Mouse (Mus musculus): Measurements from ENCODE around the gene Plcd1. TPM values are rescaled to one million over a fixed set of nuclear protein-coding genes. Genes with fewer than 3 reads are reported as not detected.
A peak's percentile ranks its signal among the peaks of the same experiment; 100 is the strongest.

The Plcd1 gene
- polyA plus RNA-seq, 1 experiment from 2014 or later, result 0.85 TPM

GRCm38 (mm10) chr9:119073184-119073895 is 20.0 kb downstream of the Plcd1 start:
- no peak for DNase-seq
- no peak for ATAC-seq

GRCm38 (mm10) chr9:119071786-119072185 is 21.5 kb downstream of the Plcd1 start:
- WGBS (ENCODE audit: insufficient replicate concordance), result 73% methylated on average over 9 of the region's 9 CpGs

More at GRCm38 (mm10) chr9:119073184-119073895, 20.0 kb downstream of the Plcd1 start:
- Histone ChIP-seq H3K27ac (ENCODE audit: low read depth) (no peak overlapping the region), H3K4me3 (ENCODE audit: low read depth, low read length) (no peak overlapping the region), H3K4me2 (ENCODE audit: low read depth, low read length) (no peak overlapping the region), H3K27me3 (ENCODE audit: insufficient read depth, low read length) (no peaks in the 10 kb centered on the region), H3K4me1 (ENCODE audit: insufficient read depth) (no peaks in the 10 kb centered on the region; the same call in 1 of the 2 replicates), H3K9ac (replicated peaks) (no peak overlapping the region), H3K9me3 (ENCODE audit: low read length) (no peaks in the 10 kb centered on the region), H3K36me3 (replicated peaks; ENCODE audit: insufficient read depth, low read length) (no peaks in the 10 kb centered on the region)
- TF ChIP-seq EP300 (IDR thresholded peaks at IDR 0.05; ENCODE audit: low read depth) (no peak), CTCF (IDR thresholded peaks at IDR 0.05; ENCODE audit: low read depth) (no peak)
- 77% methylated on average over 15 of the region's 15 CpGs for WGBS (ENCODE audit: insufficient replicate concordance)

GRCm38 (mm10) chr9:119070173-119070825 is 23.0 kb downstream of the Plcd1 start:
- Histone ChIP-seq H3K27me3 (ENCODE audit: insufficient read depth, low read length) (no peaks in the 10 kb centered on the region), H3K27ac (ENCODE audit: low read depth) (no peak overlapping the region), H3K4me2 (ENCODE audit: low read depth, low read length) (no peak overlapping the region), H3K9me3 (ENCODE audit: low read length) (no peaks in the 10 kb centered on the region), H3K36me3 (replicated peaks; ENCODE audit: insufficient read depth, low read length) (no peaks in the 10 kb centered on the region), H3K9ac (replicated peaks) (no peak overlapping the region), H3K4me3 (ENCODE audit: low read depth, low read length) (no peak overlapping the region), H3K4me1 (ENCODE audit: insufficient read depth) (no peaks in the 10 kb centered on the region)
- 75% methylated on average over 13 of the region's 13 CpGs for WGBS (ENCODE audit: insufficient replicate concordance)
- no peak for DNase-seq
- ATAC-seq, result no peak
- TF ChIP-seq EP300 (IDR thresholded peaks at IDR 0.05; ENCODE audit: low read depth) (no peak), CTCF (IDR thresholded peaks at IDR 0.05; ENCODE audit: low read depth) (no peak)

More at GRCm38 (mm10) chr9:119071786-119072185, 21.5 kb downstream of the Plcd1 start:
- Histone ChIP-seq H3K9me3 (ENCODE audit: low read length) (no peaks in the 10 kb centered on the region), H3K27ac (ENCODE audit: low read depth) (no peak overlapping the region), H3K36me3 (replicated peaks; ENCODE audit: insufficient read depth, low read length) (no peaks in the 10 kb centered on the region), H3K27me3 (ENCODE audit: insufficient read depth, low read length) (no peaks in the 10 kb centered on the region), H3K4me2 (ENCODE audit: low read depth, low read length) (no peak overlapping the region), H3K4me1 (ENCODE audit: insufficient read depth) (no peaks in the 10 kb centered on the region; the same call in 1 of the 2 replicates), H3K4me3 (ENCODE audit: low read depth, low read length) (no peak overlapping the region), H3K9ac (replicated peaks) (no peak overlapping the region)
- ATAC-seq (no peak), DNase-seq (no peak)
- no peak for TF ChIP-seq EP300 (IDR thresholded peaks at IDR 0.05; ENCODE audit: low read depth)

DNA sequence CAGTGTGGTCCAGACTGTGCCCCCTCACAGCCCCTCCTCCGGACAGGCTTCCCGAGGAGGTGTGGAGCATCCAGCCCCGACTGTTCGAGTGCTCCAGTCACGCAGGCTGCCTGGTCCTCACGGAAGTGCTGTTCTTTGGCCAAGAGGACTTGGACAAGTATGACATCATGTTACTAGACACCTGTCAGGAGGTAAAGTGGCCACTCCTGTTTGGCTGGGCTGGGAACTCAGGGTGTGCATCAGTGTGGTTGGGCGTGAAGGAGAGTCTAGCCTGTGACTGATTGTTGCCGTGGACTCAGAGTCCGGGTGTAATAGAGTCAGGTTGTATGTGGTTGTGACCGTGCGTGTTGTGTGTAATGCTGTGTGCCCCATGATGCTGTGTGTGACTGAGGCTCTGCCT is 25.0 kb downstream of the Plcd1 start:
- Histone ChIP-seq H3K9me3 (ENCODE audit: low read length) (no peaks in the 10 kb centered on the region), H3K27me3 (ENCODE audit: insufficient read depth, low read length) (no peaks in the 10 kb centered on the region), H3K9ac (replicated peaks) (no peak overlapping the region), H3K36me3 (replicated peaks; ENCODE audit: insufficient read depth, low read length) (no peaks in the 10 kb centered on the region), H3K27ac (ENCODE audit: low read depth) (no peak overlapping the region), H3K4me3 (ENCODE audit: low read depth, low read length) (no peak overlapping the region), H3K4me1 (ENCODE audit: insufficient read depth) (peaks cover 7% of the 10 kb centered on the region; the same call in 1 of the 2 replicates), H3K4me2 (ENCODE audit: low read depth, low read length) (no peak overlapping the region)
- DNase-seq (no peak), ATAC-seq (no peak)
- TF ChIP-seq EP300 (IDR thresholded peaks at IDR 0.05; ENCODE audit: low read depth) (no peak), CTCF (IDR thresholded peaks at IDR 0.05; ENCODE audit: low read depth) (no peak)
- WGBS (ENCODE audit: insufficient replicate concordance), result 86% methylated on average over 10 of the region's 11 CpGs

- H3K4me2 ChIP-seq (ENCODE audit: low read depth, low read length), result no peak overlapping the region
- ATAC-seq (peak; percentile 17; the same call in 1 of the 2 replicates), DNase-seq (peak; percentile 76)
- 5% methylated on average over 6 of the region's 6 CpGs for WGBS (ENCODE audit: insufficient replicate concordance)
- no peaks in the 10 kb centered on the region for H3K9me3 ChIP-seq (ENCODE audit: low read length)
- H3K27ac ChIP-seq (ENCODE audit: low read depth), result no peak overlapping the region
- no peaks in the 10 kb centered on the region for H3K27me3 ChIP-seq (ENCODE audit: insufficient read depth, low read length)
- H3K4me1 ChIP-seq (ENCODE audit: insufficient read depth), result peaks cover 7% of the 10 kb centered on the region
- peak; percentile 89 for TF ChIP-seq CTCF (IDR thresholded peaks at IDR 0.05; ENCODE audit: low read depth)
- no peak for TF ChIP-seq EP300 (IDR thresholded peaks at IDR 0.05; ENCODE audit: low read depth)
- H3K36me3 ChIP-seq (replicated peaks; ENCODE audit: insufficient read depth, low read length), result no peaks in the 10 kb centered on the region
- H3K9ac ChIP-seq (replicated peaks), result no peak overlapping the region
- H3K4me3 ChIP-seq (ENCODE audit: low read depth, low read length), result no peak overlapping the region
These were observed 25.7 kb downstream of the Plcd1 start for GRCm38 (mm10) chr9:119067601-119068000.

DNA sequence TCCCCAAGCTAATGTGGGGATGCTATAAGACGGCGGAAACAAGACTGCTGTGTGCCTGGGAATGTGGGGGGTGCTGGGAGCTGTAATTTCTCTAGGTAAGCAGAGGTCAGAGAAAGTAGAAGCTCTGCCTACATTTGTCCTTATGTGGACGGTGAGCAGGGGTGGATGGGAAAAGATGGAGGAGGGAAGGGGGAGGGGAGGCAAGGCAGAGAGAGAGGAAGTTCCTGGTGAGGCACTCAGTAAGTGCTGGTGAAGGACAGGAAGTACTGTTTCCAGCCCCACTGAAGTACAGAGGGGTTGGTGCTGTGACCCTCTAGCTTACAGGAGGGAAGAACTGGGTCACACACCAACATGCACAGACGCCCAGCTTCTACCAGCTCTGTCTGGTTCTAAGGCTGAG is 29.0 kb downstream of the Plcd1 start:
- no peak overlapping the region for H3K4me3 ChIP-seq (ENCODE audit: low read depth, low read length)
- H3K4me1 ChIP-seq (ENCODE audit: insufficient read depth), result peaks cover 7% of the 10 kb centered on the region
- ATAC-seq, result no peak
- H3K27ac ChIP-seq (ENCODE audit: low read depth), result no peak overlapping the region
- H3K4me2 ChIP-seq (ENCODE audit: low read depth, low read length), result no peak overlapping the region; the same call in 1 of the 2 replicates
- H3K9ac ChIP-seq (replicated peaks), result no peak overlapping the region; the same call in 1 of the 2 replicates
- H3K9me3 ChIP-seq (ENCODE audit: low read length), result no peaks in the 10 kb centered on the region
- TF ChIP-seq CTCF (IDR thresholded peaks at IDR 0.05; ENCODE audit: low read depth), result no peak
- TF ChIP-seq EP300 (IDR thresholded peaks at IDR 0.05; ENCODE audit: low read depth), result no peak
- H3K36me3 ChIP-seq (replicated peaks; ENCODE audit: insufficient read depth, low read length), result no peaks in the 10 kb centered on the region
- H3K27me3 ChIP-seq (ENCODE audit: insufficient read depth, low read length), result no peaks in the 10 kb centered on the region
- WGBS (ENCODE audit: insufficient replicate concordance), result 35% methylated on average over 4 of the region's 4 CpGs
- no peak for DNase-seq

Measured in liver, postnatal 0 days (tissue).